Mouse (Mus musculus) liver, adult 2 months (tissue): ENCODE results near the gene Srgap1. TPM values are rescaled to one million over a fixed set of nuclear protein-coding genes. Genes with fewer than 3 reads are reported as not detected.

Experiments used
- DNase-seq: peaks from one replicate; pipeline ENCODE4 v3.0.0-alpha.2; 2011; ENCODE audit warnings: low read depth, low spot score; ENCODE audit errors: extremely low read depth
- H3K27ac ChIP-seq: fragments of 200-500 bp; replicated peaks from 2 replicates; pipeline ENCODE4 v1.5.1; 2012; ENCODE audit warnings: low read depth, mild to moderate bottlenecking, control low read depth, inconsistent platforms, low read length; ENCODE audit not compliant: insufficient read depth
- H3K27me3 ChIP-seq: fragments of 200-500 bp; 2 replicates; pipeline ENCODE4 v1.6.1; 2012; ENCODE audit warnings: mild to moderate bottlenecking, moderate library complexity, low read length, inconsistent platforms; ENCODE audit not compliant: control insufficient read depth, insufficient read depth
- H3K36me3 ChIP-seq: fragments of 200-500 bp; 2 replicates; pipeline ENCODE4 v1.6.1; 2012; ENCODE audit warnings: low read length, inconsistent platforms; ENCODE audit not compliant: control insufficient read depth, insufficient read depth
- H3K4me1 ChIP-seq: fragments of 200-500 bp; 2 replicates; pipeline ENCODE4 v1.6.1; 2011; ENCODE audit warnings: low read length; ENCODE audit not compliant: control insufficient read depth, insufficient read depth
- H3K4me3 ChIP-seq: fragments of 200-500 bp; 2 replicates; pipeline ENCODE4 v1.5.1; 2011; ENCODE audit warnings: low read depth, mild to moderate bottlenecking, control low read depth, low read length, moderate library complexity; ENCODE audit not compliant: insufficient read depth
- H3K79me2 ChIP-seq: fragments of 200-500 bp; 2 replicates; pipeline ENCODE4 v1.6.1; 2012; ENCODE audit warnings: inconsistent platforms, mild to moderate bottlenecking, low read length, moderate library complexity; ENCODE audit not compliant: control insufficient read depth, insufficient read depth
- H3K9ac ChIP-seq: fragments of 200-500 bp; 2 replicates; pipeline ENCODE4 v1.6.1; 2012; ENCODE audit warnings: low read depth, mild to moderate bottlenecking, control low read depth, inconsistent platforms, low read length
- CTCF ChIP-seq: fragments of 200-500 bp; IDR thresholded peaks from 2 replicates; pipeline ENCODE4 v1.5.1; 2011; ENCODE audit warnings: low read depth, low read length, control low read depth
- POLR2A ChIP-seq: fragments of 200-500 bp; IDR thresholded peaks from 2 replicates; pipeline ENCODE4 v1.6.1; 2011; ENCODE audit warnings: low read length, control low read depth; ENCODE audit not compliant: insufficient read depth; ENCODE audit errors: extremely low read depth
- WGBS: fragments of 180-500 bp; shearing (Covaris S2); methylation state at CpG from one replicate; pipeline ENCODE4 v1.1.7; 2018; 5-methylcytosine and 5-hydroxymethylcytosine counted together
- polyA plus RNA-seq: library from polyadenylated mRNA; depleted of rRNA; stranded (reverse); fragments of >200 nt; gene quantifications from 2 replicates; pipeline ENCODE4 v1.2.3, GENCODE M21; 2012
- total RNA-seq: library from RNA; depleted of rRNA; stranded (reverse); fragments of >200 nt; gene quantifications from 2 replicates; pipeline ENCODE4 v1.2.3, GENCODE M21; 2014

Gene Srgap1
- total and polyA plus RNA-seq, 2 experiments: 0.31 to 0.55 TPM

DNA sequence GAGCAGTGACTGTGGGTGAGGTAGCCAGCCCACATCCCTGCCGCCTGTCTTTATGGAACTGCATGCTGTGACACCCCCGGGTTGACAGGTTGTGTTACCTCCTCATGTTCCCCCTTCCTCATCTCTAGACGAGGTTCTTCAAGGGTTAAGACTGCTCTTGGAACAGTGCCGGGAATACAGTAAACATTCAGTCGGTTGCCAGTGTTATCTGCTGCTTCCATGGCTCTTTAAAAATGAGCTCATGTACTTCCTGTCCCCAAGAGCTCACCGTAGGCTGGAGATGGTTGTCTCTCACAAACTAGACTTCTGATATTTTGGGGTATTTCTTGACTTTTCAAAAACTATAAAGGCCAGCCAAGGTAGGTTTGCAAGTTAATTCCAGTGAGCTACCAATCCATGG is 41.6 kb downstream of the Srgap1 start:
- Histone ChIP-seq H3K4me3 (no peak overlapping the region), H3K79me2 (no peaks in the 10 kb centered on the region), H3K36me3 (no peaks in the 10 kb centered on the region), H3K27me3 (no peaks in the 10 kb centered on the region), H3K4me1 (no peaks in the 10 kb centered on the region; the same call in 1 of the 2 replicates), H3K27ac (no peak overlapping the region), H3K9ac (no peak overlapping the region)
- TF ChIP-seq POLR2A (no peak), CTCF (no peak)
- DNase-seq: no peak
- WGBS: 37% methylated on average over 6 of the region's 6 CpGs

- TF ChIP-seq POLR2A (no peak), CTCF (no peak)
- no peaks in the 10 kb centered on the region for H3K27me3 ChIP-seq
- H3K79me2 ChIP-seq: no peaks in the 10 kb centered on the region
- no peaks in the 10 kb centered on the region for H3K36me3 ChIP-seq
- WGBS: 60% methylated on average over 6 of the region's 6 CpGs
- DNase-seq: no peak
- H3K4me1 ChIP-seq: no peaks in the 10 kb centered on the region; the same call in 1 of the 2 replicates
- H3K9ac ChIP-seq: no peak overlapping the region
- H3K27ac ChIP-seq: no peak overlapping the region
- no peak overlapping the region for H3K4me3 ChIP-seq
These were observed 44.2 kb downstream of the Srgap1 start for GRCm38 (mm10) chr10:122002930-122003329.

DNA sequence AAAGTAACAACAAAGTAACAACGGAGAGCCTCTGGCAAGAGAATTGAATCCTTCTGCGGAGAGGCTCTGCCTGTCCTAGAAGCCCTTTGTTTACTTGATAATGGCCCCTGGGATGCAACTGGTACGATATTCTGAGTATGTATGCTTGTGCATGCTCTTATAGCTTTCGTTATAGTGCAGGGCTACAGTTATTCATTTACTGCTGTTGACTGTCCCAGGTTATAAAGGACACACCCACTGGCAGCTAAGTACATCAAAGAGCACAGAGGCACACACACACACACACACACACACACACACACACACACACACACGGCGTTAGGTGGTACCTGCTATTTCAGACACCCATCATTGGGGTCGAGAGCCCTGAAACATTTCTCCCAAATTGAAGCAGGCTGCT is 48.3 kb downstream of the Srgap1 start:
- Histone ChIP-seq H3K9ac (no peak overlapping the region), H3K27me3 (no peaks in the 10 kb centered on the region), H3K36me3 (no peaks in the 10 kb centered on the region), H3K4me3 (no peak overlapping the region), H3K4me1 (no peaks in the 10 kb centered on the region), H3K79me2 (no peaks in the 10 kb centered on the region), H3K27ac (no peak overlapping the region)
- 44% methylated on average over 7 of the region's 7 CpGs for WGBS
- TF ChIP-seq POLR2A (no peak), CTCF (no peak)
- no peak for DNase-seq

DNA sequence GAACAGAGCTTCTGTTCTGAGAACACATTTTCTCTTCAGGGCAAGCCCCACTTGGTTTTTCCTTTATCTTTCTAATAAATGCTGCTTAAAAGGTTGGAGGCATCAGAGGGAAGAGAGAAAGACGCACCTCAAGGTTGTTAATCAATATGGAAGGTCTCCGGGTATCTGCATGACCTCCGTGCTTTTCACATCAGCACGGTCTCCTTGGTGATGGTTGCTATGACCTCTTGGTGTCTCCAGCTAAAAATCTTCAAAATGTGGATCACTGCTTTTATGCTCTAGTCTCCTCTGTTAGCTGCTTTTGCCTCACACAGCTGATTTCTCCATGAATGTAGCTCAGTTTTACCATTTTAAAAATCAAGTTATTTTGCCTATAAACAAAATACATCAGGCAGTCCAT is 50.6 kb downstream of the Srgap1 start:
- no peaks in the 10 kb centered on the region for H3K79me2 ChIP-seq
- 92% methylated on average over 4 of the region's 4 CpGs for WGBS
- H3K9ac ChIP-seq: no peak overlapping the region
- no peak overlapping the region for H3K4me3 ChIP-seq
- H3K4me1 ChIP-seq: no peaks in the 10 kb centered on the region
- no peak for DNase-seq
- no peaks in the 10 kb centered on the region for H3K36me3 ChIP-seq
- no peaks in the 10 kb centered on the region for H3K27me3 ChIP-seq
- H3K27ac ChIP-seq: no peak overlapping the region
- TF ChIP-seq POLR2A: no peak
- TF ChIP-seq CTCF: no peak

DNA sequence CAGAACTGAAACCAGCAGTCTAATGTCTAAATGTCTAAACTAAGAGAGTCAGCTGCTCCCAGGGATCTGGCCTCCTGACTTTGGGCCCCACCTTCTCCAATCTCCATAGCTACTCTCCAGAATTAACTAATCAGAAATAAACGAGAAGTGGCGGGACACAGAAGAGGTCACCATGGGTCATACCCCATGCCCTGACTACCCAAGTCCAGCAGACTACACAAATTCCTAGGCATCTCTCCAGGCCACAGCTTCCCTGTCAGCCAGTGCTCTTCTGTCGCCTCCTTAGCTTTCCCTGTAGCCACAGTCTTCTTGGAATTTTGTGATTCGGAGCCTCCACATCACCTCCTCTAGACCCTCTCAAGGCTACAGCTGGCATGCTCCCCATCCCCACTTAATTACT is 51.7 kb downstream of the Srgap1 start:
- no peak for TF ChIP-seq CTCF
- TF ChIP-seq POLR2A: no peak
- DNase-seq: no peak
- H3K36me3 ChIP-seq: no peaks in the 10 kb centered on the region
- no peaks in the 10 kb centered on the region for H3K79me2 ChIP-seq
- no peaks in the 10 kb centered on the region for H3K4me1 ChIP-seq
- no peak overlapping the region for H3K27ac ChIP-seq
- 54% methylated on average over 4 of the region's 4 CpGs for WGBS
- no peaks in the 10 kb centered on the region for H3K27me3 ChIP-seq
- no peak overlapping the region for H3K4me3 ChIP-seq
- no peak overlapping the region for H3K9ac ChIP-seq

GRCm38 (mm10) chr10:121994660-121995059 is 52.5 kb downstream of the Srgap1 start:
- H3K27ac ChIP-seq: no peak overlapping the region
- no peaks in the 10 kb centered on the region for H3K79me2 ChIP-seq
- WGBS: 71% methylated on average over 5 of the region's 5 CpGs
- H3K4me3 ChIP-seq: no peak overlapping the region
- H3K27me3 ChIP-seq: no peaks in the 10 kb centered on the region
- TF ChIP-seq CTCF (no peak), POLR2A (no peak)
- no peaks in the 10 kb centered on the region for H3K4me1 ChIP-seq
- DNase-seq: no peak
- no peak overlapping the region for H3K9ac ChIP-seq
- no peaks in the 10 kb centered on the region for H3K36me3 ChIP-seq
